Comparison of ENCODE assay signal across 7 mouse cellular contexts in genomic region chr11:59309106-59309805, GRCm38 (mm10). TPM values are rescaled to one million over a fixed set of nuclear protein-coding genes. Genes with fewer than 3 reads are reported as not detected.
A peak's percentile ranks its signal among the peaks of the same experiment; 100 is the strongest.
DNase-seq lines count a peak whose midpoint lies in the region; ATAC-seq lines count a peak whose summit lies in the region.

No protein-coding gene starts in this region.

- no peak overlapping the region for H3K9ac ChIP-seq in forebrain, embryonic 14.5 days (ENCODE audit: low read length)
- H3K9ac ChIP-seq in hindbrain, embryonic 12.5 days = peak overlapping the region; percentile 1; the same call in 1 of the 2 replicates
- no peak overlapping the region for H3K9ac ChIP-seq in midbrain, embryonic 14.5 days (replicated peaks; ENCODE audit: low read length)

- peak; percentile 61 for DNase-seq in urinary bladder, postnatal 14 days (ENCODE audit: low spot score)
- DNase-seq in urinary bladder, postnatal 10 days (ENCODE audit: low spot score) = no peak
- no peak for DNase-seq in forebrain, embryonic 14.5 days (ENCODE audit: low spot score)
- peak; percentile 28 for DNase-seq in midbrain, embryonic 14.5 days
- no peak for DNase-seq in cerebellum, postnatal 14 days
- DNase-seq in B cell, adult 2 months = no peak

- no peak for ATAC-seq in forebrain, embryonic 14.5 days
- ATAC-seq in hindbrain, embryonic 12.5 days (ENCODE audit: low FRiP score) = no peak
- ATAC-seq in midbrain, embryonic 14.5 days (ENCODE audit: low FRiP score, low TSS enrichment) = no peak

- no peaks in the 10 kb centered on the region for H3K36me3 ChIP-seq in forebrain, embryonic 14.5 days (ENCODE audit: control insufficient read depth, insufficient read depth, low read length)
- no peaks in the 10 kb centered on the region for H3K36me3 ChIP-seq in hindbrain, embryonic 12.5 days
- H3K36me3 ChIP-seq in midbrain, embryonic 14.5 days (ENCODE audit: control insufficient read depth, insufficient read depth, low read length) = no peaks in the 10 kb centered on the region

- H3K27ac ChIP-seq in forebrain, embryonic 14.5 days (ENCODE audit: low read depth, low read length) = peak overlapping the region; percentile 21
- peak overlapping the region; percentile 17; the same call in 1 of the 2 replicates for H3K27ac ChIP-seq in hindbrain, embryonic 12.5 days
- no peak overlapping the region for H3K27ac ChIP-seq in midbrain, embryonic 14.5 days (replicated peaks; ENCODE audit: low read depth, low read length)

- H3K4me2 ChIP-seq in forebrain, embryonic 14.5 days (ENCODE audit: low read length) = no peak overlapping the region
- peak overlapping the region; percentile 90; the same call in 1 of the 2 replicates for H3K4me2 ChIP-seq in hindbrain, embryonic 12.5 days (replicated peaks)
- 0 out of 2 replicates have a peak overlapping the region, but pooled peaks have one; percentile 12 for H3K4me2 ChIP-seq in midbrain, embryonic 14.5 days (ENCODE audit: low read length)

- no peaks in the 10 kb centered on the region for H3K9me3 ChIP-seq in forebrain, embryonic 14.5 days (replicated peaks; ENCODE audit: control insufficient read depth, low read length)
- H3K9me3 ChIP-seq in hindbrain, embryonic 12.5 days (replicated peaks) = no peaks in the 10 kb centered on the region
- H3K9me3 ChIP-seq in midbrain, embryonic 14.5 days (ENCODE audit: control insufficient read depth, low read length) = no peaks in the 10 kb centered on the region

- H3K4me3 ChIP-seq in forebrain, embryonic 14.5 days (ENCODE audit: low read depth, low read length) = no peak overlapping the region
- H3K4me3 ChIP-seq in hindbrain, embryonic 12.5 days = no peak overlapping the region
- H3K4me3 ChIP-seq in midbrain, embryonic 14.5 days (replicated peaks; ENCODE audit: low read depth, low read length) = no peak overlapping the region

- H3K4me1 ChIP-seq in forebrain, embryonic 14.5 days (ENCODE audit: control insufficient read depth, insufficient read depth, low read length) = peaks cover 17% of the 10 kb centered on the region
- peaks cover 71% of the 10 kb centered on the region for H3K4me1 ChIP-seq in hindbrain, embryonic 12.5 days
- peaks cover 26% of the 10 kb centered on the region for H3K4me1 ChIP-seq in midbrain, embryonic 14.5 days (ENCODE audit: control insufficient read depth, insufficient read depth, low read length)

- WGBS in forebrain, embryonic 14.5 days = 11% methylated on average over 11 of the region's 12 CpGs
- 7% methylated on average over 10 of the region's 12 CpGs for whole genome bisulfite sequencing in hindbrain, embryonic 12.5 days
- 6% methylated on average over 12 of the region's 12 CpGs for WGBS in midbrain, embryonic 14.5 days

- H3K27me3 ChIP-seq in forebrain, embryonic 14.5 days (replicated peaks; ENCODE audit: control insufficient read depth, insufficient read depth, low read length) = peaks cover 48% of the 10 kb centered on the region
- H3K27me3 ChIP-seq in hindbrain, embryonic 12.5 days = peaks cover 67% of the 10 kb centered on the region
- peaks cover 87% of the 10 kb centered on the region for H3K27me3 ChIP-seq in midbrain, embryonic 14.5 days (ENCODE audit: control insufficient read depth, insufficient read depth, low read length)

RNA-seq across cellular contexts. Expression of gene Wnt9a, which starts 2.5 kb away (rescaled TPM):
- 1.4 and 1.6 TPM in 2 replicates for polyA plus RNA-seq in forebrain, embryonic 14.5 days (2014; fragmentation: Nextera tagmentation; extraction: Ambion mirVana)
- polyA plus RNA-seq in hindbrain, embryonic 12.5 days (2016; fragmentation: Nextera tagmentation; extraction: Ambion mirVana) = 6.1 and 6.9 TPM in 2 replicates
- polyA plus RNA-seq in midbrain, embryonic 14.5 days (2014; fragmentation: Nextera tagmentation; extraction: Ambion mirVana) = 1.6 and 1.7 TPM in 2 replicates

RNA-seq across cellular contexts. Expression of gene Wnt3a, which starts 18.7 kb away (rescaled TPM):
- 0.61 and 1.1 TPM in 2 replicates for polyA plus RNA-seq in forebrain, embryonic 14.5 days (2014; fragmentation: Nextera tagmentation; extraction: Ambion mirVana)
- polyA plus RNA-seq in hindbrain, embryonic 12.5 days (2016; fragmentation: Nextera tagmentation; extraction: Ambion mirVana) = 5.0 and 8.0 TPM in 2 replicates
- polyA plus RNA-seq in midbrain, embryonic 14.5 days (2014; fragmentation: Nextera tagmentation; extraction: Ambion mirVana) = 0.43 and 0.46 TPM in 2 replicates

Comparison
In these comparisons a context has a peak if more than half of its experiments do, and no peak if none do; other contexts are left out.
1. DNase-seq: peak in urinary bladder, postnatal 14 days (single experiment) and midbrain, embryonic 14.5 days (single experiment); none in urinary bladder, postnatal 10 days (single experiment), forebrain, embryonic 14.5 days (single experiment), cerebellum, postnatal 14 days (0 of 2) and B cell, adult 2 months (0 of 2).